Mouse (Mus musculus) frontal cortex, adult 2 months (tissue): ENCODE results near the gene Arfgef2. TPM values are rescaled to one million over a fixed set of nuclear protein-coding genes. Genes with fewer than 3 reads are reported as not detected.

Source experiments
- DNase-seq, 2 experiments: peaks; one replicate each; pipeline ENCODE4 v3.0.0; 2022; ENCODE audit warnings: low spot score in 1 of 2; ENCODE audit errors: extremely low spot score in 1 of 2
- polyA plus RNA-seq: library from polyadenylated mRNA; depleted of rRNA; stranded (reverse); fragments of >200 nt; gene quantifications from 2 replicates; pipeline ENCODE4 v1.2.3, GENCODE M21; 2012; rRNA removed

Arfgef2 gene
- polyA plus RNA-seq, result 22.6 and 25.8 TPM in 2 replicates

DNA sequence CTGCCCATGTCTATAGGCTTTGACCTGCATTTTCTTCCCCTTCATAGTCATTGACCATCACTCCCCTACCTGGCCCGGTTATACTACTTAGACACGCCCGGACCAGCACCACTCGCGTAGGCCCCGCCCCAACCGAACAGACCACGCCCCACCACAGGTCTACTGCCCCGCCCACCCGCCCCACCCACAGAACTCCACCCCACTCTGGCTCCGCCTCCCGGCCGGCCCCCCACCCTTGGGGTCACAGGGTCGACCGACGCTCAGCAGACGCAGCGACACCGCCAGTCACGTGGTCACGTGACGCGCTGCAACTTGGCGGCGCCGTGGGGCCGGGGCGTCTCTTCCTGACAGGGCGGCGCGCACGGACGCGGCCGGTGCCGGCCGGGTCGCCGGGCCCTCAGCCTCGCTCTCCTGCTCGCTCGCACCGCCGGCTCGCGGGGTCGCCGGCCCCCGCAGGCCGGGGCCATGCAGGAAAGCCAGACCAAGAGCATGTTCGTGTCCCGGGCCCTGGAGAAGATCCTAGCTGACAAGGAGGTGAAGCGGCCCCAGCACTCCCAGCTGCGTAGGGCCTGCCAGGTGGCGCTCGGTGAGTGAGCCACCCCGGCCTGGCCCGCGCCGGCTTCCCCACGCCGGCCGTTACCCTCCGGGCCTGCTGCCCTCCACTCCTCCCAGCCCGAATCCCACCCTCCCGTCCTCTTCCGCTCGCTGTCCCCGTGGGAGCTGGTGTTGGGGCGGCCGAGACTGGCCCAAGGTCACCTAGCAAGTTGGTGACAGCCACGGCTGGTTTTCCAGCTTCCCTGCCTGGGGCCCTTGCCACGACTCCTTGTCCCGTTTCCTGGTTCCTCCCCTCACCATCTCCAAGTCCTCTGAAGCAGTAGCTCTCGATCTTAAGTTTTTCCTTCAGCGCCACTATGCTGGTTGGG is at the start of gene Arfgef2:
Gene Arfgef2, plus strand, starts transcription at position 339 of the 923 bp plus-strand sequence.
- DNase-seq, result peak in 1 of 2 experiments; percentile 88

DNA sequence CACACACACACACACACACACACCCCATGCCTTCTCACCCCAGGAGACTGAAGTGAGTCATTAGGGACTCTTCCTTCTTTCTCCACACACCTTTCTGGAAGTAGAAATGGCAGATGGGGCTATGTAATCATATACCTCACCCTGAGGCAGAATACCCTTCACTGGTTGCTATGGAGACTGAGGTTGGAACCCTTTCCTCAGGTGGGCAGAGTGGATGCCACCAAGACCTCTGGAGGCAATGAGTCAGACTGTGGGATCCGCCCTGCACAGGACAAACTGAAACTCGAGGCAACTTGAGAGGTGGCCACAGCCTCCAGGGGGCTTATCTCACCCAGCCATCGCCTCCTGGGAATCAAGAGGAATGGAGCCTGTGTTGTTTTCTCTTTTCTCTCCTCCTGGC is 47.4 kb upstream of the Arfgef2 start:
- no peak for DNase-seq

DNA sequence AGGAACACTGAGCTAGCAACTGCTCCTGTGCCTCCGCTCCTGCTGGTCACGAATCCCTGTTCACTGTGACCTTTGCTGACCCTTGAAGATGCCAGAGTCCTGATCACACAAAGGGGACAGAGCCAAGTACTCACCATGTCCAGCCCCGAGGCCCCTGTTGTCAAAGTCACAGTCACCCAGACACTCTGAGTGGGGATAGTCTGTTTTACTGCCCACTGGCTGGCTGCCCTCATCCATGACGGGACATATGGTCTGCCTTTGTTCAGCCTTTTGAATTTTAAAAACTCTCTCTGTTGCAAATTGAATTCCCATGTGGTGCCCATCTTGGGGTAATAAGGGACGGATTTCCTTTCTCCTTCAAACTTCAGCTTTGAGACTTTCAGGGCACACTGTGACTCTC is 41.3 kb upstream of the Arfgef2 start:
- DNase-seq, result no peak

DNA sequence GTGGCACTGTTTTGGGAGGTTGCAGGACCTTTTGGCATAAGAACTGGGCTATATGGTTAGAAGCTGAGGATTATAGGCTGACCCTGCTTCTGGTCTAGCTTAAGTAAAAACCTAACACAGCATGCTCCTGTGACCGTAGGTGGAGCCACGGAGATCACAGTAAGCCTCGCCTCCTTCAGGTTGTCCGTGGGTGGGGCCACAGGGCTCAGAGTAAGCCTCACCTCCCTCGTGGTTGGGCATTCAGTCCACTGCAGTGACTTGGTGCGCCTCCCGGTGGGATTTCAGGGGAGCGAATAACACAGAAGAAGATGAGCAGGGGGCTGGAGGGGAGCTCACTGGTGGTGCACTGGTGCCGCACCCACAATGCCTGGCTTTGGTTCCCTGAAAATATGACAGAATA is 37.8 kb upstream of the Arfgef2 start:
- DNase-seq, result no peak

DNA sequence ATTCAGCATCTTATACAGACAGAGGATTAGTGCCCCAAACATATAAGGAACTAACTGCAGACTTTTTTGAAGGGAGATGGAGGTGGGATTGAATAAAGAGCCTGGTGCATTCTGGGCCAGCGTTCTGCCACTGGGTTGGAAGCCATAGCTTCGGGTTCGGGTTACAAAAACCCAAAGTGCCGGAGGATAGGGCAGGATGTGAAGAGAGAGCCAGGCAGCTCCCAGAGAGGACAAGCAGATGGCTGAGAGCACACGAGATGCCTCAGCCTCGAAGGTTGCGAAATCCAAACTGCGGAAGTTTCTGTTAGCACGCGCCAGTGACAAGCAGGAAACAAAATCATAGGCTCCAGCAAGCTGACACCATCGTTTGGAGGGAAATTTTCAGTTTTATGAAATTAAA is 34.0 kb upstream of the Arfgef2 start:
- no peak for DNase-seq

DNA sequence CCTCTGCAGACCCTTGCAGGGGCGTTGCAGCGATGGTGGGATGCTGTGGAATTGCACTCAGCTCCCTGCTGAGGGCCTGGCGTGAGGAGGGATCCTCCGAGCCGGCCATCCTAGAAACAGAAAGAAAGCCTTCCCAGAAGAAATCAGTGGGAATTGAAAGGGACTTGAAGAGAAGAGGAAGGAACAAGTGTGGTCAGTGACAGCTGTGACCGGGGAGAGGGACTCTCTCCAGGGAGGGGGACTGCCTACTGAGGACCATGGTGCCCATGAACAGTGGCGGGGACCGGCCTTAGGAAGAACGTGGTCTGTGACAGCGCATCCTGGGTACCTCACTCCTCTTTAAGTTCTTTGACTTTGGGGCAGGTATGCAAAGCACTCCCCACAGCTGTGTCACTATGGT is 31.8 kb upstream of the Arfgef2 start:
- DNase-seq, result no peak

DNA sequence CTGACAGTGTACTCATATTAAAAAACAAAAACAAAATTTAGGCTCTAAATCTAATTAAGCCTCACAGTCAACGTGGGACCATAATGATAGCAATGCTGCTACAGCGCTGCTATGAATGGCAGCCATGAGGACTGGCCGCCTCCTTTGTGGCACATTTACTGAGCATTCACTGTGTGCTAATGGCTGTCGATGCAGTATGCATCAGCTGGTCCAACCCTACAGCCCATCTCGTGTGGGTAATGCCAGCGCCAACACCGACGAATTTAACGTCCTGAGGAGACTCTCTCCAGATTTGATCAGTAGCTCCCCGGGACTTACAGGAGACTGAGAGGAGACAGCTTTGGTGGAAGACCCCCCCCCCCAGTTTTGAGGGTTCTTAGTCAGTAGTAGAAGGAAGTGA is 31.1 kb upstream of the Arfgef2 start:
- no peak for DNase-seq

DNA sequence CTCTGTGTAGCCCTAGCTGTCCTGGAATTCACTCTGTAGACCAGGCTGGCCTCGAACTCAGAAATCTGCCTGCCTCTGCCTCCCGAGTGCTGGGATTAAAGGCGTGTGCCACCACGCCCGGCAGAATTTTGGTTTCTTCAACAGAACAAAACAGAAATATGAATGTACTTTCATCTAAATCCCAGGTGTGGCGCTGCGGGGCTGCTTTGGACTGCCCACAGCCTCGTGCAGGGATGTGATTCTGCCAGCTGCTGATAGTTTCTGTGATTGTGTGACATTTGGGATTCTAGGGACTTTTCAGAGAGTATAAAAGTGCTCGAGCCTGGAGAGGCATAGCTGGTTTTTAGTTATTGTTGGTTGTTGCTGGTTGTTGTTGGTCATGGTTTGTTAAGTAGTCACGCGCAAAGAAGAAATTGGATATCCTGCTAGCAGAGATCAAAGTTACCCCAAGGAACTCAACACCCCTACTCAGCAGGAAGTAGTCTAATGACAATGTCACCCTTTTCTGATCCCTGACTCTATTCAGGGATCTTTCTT is 30.0 kb upstream of the Arfgef2 start:
- DNase-seq, result no peak

DNA sequence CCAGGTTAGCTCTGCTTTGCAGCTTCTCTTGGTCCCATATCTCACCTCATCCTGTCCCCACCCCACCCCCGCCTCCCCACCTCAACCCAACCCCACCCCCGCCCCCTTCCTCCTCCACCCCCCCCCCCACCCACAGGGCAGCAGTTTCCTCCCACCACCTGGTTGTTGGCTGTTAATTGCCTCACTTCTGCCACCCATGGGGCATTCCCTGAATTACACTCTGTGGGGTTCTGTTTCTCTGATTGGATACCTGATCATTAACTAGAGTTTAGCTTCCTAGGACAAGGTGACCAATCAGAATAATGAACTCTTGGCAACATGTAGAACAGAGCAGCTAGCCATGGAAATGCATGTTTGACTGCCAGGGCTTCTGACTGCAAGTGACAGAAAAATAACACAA is 29.1 kb upstream of the Arfgef2 start:
- no peak for DNase-seq

DNA sequence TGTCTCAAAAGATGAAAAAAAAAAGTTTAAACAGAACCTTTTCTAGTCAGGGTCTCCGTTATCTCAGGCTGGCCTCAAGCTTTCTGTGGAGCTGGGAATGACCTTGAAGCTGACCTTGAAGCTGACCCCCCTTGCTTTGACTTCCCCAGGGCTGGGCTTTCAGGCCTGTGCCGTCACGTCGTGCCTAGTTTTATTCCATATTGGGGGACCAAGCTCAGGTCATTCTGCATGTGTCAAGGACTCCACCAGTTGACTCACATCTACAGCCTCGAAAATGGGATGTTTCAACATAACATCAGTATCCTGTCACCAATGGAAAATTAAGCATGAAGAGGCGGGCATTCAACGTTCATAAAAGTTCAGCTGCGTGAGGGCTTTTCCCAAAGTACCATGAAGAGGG is 25.4 kb upstream of the Arfgef2 start:
- no peak for DNase-seq

DNA sequence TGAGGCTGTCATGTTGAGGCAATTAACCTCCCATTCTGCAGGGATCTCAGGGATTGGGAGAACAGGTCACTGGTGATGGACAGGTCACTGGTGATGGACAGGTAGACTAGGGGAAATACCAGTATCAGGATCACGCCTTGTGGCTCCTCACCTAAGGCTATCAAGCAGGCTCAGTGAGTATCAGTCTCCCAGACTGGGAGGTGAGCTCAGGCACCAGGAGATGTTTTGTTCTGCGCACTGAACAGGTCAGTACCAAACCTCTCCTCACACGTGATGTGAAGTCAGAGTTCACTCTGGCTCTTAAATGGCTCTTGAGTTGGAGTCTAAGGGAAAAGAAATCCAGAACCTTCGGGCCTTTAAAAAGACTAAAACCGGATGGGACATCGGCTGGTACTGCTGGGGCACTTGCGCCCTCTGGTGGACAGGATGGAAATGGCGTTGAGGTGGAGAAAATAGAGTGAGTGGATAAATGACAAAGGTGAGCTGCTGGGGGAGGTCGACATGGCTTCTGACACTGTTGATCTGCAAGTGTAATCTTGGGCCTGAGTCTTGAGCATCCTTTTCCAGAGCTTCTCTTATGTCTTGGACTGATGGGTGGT is 24.3 kb upstream of the Arfgef2 start:
- DNase-seq, result peak in 1 of 2 experiments; percentile 91

DNA sequence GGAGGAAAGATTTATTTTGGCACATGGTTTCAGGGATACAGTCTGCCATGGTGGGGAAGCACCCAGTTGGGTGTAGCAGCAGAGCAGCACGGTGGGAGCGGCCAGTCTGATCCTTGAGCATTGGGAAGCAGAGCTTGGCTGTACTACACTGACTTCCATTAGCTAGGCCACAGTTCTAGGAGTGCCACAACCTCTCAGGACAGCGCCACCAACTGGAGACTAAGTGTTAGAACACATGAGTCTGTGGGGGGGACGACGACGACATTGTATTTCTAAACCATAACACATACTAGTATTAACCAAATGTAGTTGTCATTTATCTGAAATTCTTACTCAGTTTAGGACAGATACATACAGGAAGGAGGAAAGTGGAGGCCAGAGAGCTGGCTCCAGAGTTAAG is 21.0 kb upstream of the Arfgef2 start:
- no peak for DNase-seq

DNA sequence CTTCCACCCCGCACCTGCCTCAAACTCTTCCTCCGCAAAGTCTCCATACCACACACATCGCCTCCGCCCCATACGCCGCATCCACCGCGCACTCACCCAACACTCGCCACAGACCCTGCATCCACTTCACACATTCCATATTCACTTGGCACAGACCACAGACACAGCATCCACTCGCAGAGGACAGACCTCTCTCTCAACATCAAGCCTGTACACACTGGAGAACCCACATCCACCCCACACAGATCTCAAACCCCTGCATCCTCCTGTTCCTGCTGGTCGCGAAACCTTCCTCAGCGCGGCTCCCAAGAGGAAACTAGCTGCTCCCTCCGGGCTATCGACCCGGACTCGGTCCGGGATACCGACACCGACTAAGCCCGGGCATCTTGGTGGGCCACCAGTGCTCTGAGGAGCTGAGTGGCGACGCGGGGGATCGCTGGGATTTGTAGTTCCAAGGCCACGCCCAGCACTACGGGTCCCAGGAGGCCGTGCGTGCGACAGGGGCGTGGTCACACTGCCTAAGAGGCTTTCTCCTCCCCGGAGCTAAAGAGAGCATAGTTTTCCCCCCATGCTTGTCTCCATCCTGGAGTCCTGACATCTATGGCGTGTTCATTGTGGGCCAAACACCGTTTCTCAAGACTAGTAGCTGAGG is 18.9 kb upstream of the Arfgef2 start:
- peak; percentile 90 to 95 for DNase-seq

DNA sequence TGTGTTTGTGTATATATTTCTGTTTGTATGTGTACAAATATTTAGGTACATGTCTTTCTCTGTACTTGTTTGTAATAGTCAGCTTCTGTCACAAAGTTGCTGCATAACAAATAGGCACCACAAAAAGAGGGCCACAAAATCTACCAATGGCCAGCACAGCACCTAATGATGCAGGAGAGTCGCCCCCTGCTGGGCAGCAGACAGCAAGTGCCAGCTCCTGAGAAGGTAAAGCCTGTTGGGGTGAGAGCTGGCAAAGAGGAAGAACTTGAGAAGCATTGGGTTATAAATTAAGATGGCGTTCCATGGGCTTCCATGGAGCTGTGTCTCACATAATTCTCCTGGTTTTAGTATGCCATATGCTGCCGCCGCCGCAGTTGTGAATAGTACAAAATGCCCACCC is 13.7 kb upstream of the Arfgef2 start:
- no peak for DNase-seq

DNA sequence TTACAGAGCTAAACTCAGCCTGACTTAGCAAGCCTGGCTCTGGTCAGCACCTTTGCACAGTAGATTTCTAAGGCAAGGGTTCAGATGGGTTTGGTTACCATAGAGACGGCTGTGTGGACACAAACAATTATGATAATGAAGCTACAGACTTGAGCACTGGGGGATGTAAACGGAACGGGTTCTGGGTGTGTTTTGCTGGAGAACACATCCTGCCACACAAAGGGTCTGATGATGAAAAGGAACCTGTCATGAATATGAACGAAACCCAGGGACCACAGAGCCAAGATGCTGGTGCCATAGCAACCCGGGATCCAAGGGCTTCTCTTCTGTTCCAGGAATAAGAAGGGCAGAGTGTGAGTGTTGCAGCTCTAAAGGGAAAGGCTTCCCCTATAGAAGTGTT is 13.0 kb upstream of the Arfgef2 start, which contains the start of gene Trp53rkb:
Gene Trp53rkb, plus strand, starts transcription at position 177 of the 400 bp plus-strand sequence.
- DNase-seq, result no peak

DNA sequence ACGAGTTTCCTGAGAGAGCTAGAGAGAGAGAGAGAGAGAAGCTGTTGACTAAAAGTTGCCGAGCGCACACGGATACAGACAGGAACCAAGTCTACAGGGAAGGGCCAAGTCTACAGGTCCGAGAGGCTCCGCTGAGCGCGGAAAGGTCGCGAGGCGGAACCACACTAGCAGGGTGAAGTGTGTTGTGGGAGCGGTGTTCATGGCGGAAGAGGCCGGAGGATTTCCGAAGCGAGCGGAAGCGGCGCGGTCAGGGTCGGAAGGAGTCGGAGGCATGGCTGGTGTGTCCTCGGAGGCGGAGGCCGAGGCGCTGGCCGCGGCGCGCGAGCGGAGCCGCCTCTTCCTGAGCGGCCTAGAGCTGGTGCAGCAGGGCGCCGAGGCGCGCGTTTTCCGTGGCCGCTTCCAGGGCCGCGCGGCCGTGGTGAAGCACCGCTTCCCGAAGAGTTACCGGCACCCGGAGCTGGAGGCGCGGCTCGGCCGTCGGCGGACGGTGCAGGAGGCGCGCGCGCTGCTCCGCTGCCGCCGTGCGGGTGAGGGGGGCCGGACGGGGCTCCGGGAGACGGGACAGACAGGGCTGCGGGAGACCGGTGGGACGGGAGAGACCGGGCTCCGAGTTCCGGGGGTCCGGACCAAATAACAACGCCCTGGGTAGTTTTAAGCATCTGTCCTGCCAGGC is 11.7 kb upstream of the Arfgef2 start:
- DNase-seq, result peak; percentile 63 to 87

DNA sequence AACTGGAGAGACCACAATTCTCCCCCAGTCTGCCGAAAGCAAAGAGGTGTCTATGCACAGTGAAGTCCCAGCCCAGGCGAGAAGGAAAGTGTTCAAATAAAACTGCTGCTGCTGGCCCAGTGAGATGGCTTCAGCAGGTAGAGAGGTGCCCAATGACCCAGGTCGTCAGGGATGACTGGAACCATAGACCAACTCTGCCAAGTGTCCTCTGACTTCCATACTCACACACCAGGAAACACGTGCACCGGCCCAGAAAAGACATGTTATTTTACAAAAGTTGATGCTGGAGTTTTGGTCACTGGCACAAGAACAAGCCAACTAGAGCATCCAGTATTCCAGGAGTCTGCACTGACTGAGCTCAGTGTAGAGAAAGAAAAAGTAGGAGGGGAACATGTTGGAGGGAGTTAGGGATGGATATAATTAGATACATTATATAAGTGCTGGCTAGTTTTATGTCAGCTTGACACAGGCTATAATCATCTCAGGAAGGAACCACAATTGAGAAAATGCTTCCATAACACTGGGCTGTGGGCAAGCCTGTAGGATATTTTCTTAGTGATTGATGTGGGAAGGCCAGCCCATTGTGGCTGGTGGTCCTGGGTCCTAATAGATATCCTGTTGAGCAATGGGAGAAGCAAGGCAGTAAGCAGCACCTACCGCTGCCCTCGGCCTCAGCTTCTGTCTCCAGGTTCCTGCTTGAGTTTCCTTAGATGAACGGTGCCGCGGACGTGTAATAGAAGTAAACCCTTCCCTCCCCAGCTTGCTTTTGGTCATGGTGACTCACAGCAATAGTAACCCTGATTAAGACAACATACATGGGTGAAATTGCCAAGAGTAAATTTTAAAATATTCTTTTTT is 5.5 kb upstream of the Arfgef2 start:
- peak in 1 of 2 experiments; percentile 55 for DNase-seq

DNA sequence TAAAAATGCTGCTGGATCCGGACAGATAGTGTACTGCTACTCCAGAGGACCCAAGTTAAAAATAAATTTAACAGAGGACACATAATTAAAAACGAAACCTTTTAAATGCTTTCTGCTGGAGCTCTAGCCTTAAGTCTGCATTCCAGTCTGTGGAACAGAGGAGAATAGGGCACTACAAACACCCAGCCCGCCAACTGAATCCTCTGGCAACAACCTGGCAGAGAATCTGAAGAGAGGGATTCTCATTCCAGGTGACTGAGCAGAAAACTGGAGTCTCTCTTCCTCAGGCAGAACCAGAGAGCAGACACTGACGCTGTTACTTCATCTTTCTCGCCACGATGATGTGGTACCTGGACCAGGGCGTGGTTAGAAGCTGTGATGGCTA is 4.9 kb upstream of the Arfgef2 start:
- no peak for DNase-seq

DNA sequence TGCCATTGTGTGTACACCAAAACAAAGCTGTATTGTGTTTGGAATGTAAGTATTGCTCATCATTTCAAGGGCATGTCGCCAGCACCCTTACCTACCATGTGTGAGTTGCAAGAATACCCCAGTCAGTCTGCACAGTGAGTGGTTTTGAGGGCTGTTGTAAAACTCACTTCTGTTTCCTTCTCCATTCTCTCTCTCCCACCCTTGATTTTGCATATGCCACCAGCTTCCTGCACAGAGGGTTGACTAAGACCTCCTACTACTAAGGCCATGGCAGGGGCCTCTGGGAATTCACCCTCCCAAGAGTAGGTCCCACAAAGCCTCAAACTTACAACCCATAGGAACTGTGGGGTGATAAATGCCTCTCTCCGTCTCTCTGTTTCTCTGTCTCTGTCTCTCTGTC is 4.0 kb upstream of the Arfgef2 start:
- no peak for DNase-seq

DNA sequence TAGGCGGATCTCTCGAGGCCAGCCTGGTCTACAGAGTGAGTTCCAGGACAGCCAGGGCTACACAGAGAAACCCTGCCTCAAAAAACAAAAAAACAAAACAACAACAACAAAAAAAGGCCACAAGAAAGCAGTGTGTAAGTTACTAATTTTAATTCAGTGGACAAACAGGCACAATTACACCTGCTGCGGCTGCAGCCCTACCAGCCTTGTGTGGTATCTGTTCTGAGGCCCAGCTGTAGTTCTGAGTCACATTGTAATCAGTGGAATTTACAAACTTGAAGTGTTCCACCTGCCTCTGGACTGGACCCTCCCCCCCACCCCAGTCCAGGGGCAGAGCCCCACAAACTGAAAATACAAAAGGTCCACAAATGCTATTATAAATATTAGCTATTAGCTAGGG is 2.1 kb upstream of the Arfgef2 start:
- no peak for DNase-seq
